Mouse (Mus musculus) gastrocnemius, adult 2 months (tissue): Measurements from ENCODE around the gene C1qtnf1. TPM values are rescaled to one million over a fixed set of nuclear protein-coding genes. Genes with fewer than 3 reads are reported as not detected.

ENCODE experiments used
- DNase-seq: peaks from one replicate; pipeline ENCODE4 v3.0.0; 2022
- H3K27ac ChIP-seq: fragments of 200-600 bp; 2 replicates; pipeline ENCODE4 v1.8.1; 2022; ENCODE audit warnings: mild to moderate bottlenecking
- H3K4me3 ChIP-seq: fragments of 200-600 bp; 2 replicates; pipeline ENCODE4 v1.8.1; 2022; ENCODE audit warnings: mild to moderate bottlenecking, moderate library complexity
- CTCF ChIP-seq: fragments of 200-600 bp; IDR thresholded peaks from 2 replicates; pipeline ENCODE4 v1.8.1; 2022; ENCODE audit warnings: antibody characterized with exemption, mild to moderate bottlenecking, moderate library complexity
- intact Hi-C: fragments of 180-260 bp; cut with DNase I; formaldehyde crosslinking; loops from one replicate; pipeline ENCODE4 v1.15.1; 2025
- total RNA-seq, 2 experiments: library from RNA; stranded (reverse); gene quantifications; 2 replicates each; pipeline ENCODE4 v1.2.3; 2021

Gene C1qtnf1
- total RNA-seq, 2 experiments from 2014 or later, result 7.9 to 12.6 TPM

DNA sequence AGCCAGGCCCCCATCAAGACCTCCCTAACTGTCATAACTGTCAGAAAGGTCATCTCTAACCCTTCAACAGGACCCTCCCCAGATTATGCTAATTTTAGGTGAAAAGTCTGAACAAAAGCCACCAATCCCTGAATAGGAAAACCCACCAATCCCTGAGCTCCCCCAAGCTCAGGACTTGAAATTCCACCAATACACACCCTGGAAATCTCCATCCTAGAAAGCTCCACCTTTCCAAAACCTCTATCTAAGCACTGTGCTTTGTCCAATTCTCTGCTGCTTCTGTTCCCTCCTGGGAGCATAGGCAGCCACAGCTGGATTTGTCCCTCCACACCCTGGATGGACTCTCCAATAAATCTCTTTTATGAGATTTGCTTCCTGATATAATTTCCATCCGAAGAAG, 45.2 kb downstream of the C1qtnf1 start:
- TF ChIP-seq CTCF, result no peak

DNA sequence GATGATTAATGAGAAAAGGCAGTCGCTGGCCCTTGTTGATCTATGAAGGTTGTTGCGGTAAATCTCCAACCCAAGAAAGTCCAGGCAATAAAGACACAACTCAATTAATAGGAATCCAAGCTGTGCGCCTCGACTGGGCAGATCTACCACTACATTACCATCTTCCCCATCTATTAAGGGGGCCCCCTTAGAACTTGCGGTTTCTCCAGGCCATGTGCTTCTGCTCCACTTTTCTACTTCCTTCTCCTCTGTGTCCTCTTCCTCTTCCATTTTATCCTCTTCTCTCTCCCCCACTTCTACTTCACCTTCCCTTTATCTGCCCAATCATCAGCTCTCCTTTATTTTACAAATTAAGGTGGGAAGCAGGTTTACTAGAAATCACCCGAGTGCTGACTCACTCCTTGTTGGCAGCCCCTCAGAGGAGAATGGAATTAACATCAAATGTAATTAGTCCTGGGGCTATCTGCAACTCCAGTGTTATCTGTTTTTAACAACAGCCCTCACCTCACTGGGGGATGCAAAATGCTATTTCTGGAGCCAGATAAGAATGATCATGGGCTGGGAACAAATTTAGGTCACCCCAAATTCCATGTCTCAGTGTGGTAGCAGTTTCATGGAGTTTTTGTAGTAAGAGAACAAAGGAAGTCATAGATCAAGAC, 46.0 kb downstream of the C1qtnf1 start:
- DNase-seq, result no peak
- intact Hi-C loops, result no loop called here
- H3K27ac ChIP-seq, result no peak overlapping the region
- no peak overlapping the region for H3K4me3 ChIP-seq
- TF ChIP-seq CTCF, result no peak

More for the DNA sequence above, 45.2 kb downstream of the C1qtnf1 start:
- intact Hi-C loops, result no loop called here
- Histone ChIP-seq H3K27ac (peak overlapping the region; percentile 6; the same call in 1 of the 2 replicates), H3K4me3 (no peak overlapping the region)
- no peak for DNase-seq

GRCm38 (mm10) chr11:118475496-118476083, 47.6 kb downstream of the C1qtnf1 start:
- no peak overlapping the region for H3K27ac ChIP-seq
- intact Hi-C loops, result no loop called here
- DNase-seq, result no peak
- no peak overlapping the region for H3K4me3 ChIP-seq
- no peak for TF ChIP-seq CTCF

- peak; percentile 99 for DNase-seq
- peak within 1 kb of the TSS; percentile 90 for H3K27ac ChIP-seq
- H3K4me3 ChIP-seq, result peak within 1 kb of the TSS; percentile 98
- TF ChIP-seq CTCF, result no peak
- intact Hi-C loops, result no loop called here
These were observed 48.7 kb downstream of the C1qtnf1 start, which contains the start of gene Engase for GRCm38 (mm10) chr11:118476396-118477373. Engase (plus strand) TSS chr11:118476829.

GRCm38 (mm10) chr11:118479776-118480175, 51.8 kb downstream of the C1qtnf1 start:
- no peak for DNase-seq
- intact Hi-C loops, result no loop called here
- Histone ChIP-seq H3K4me3 (peak overlapping the region; percentile 34), H3K27ac (peak overlapping the region; percentile 46; the same call in 1 of the 2 replicates)
- TF ChIP-seq CTCF, result no peak

GRCm38 (mm10) chr11:118481231-118481630, 53.2 kb downstream of the C1qtnf1 start:
- no peak for TF ChIP-seq CTCF
- H3K4me3 ChIP-seq, result no peak overlapping the region
- no peak overlapping the region for H3K27ac ChIP-seq
- intact Hi-C loops, result no loop called here
- DNase-seq, result no peak

DNA sequence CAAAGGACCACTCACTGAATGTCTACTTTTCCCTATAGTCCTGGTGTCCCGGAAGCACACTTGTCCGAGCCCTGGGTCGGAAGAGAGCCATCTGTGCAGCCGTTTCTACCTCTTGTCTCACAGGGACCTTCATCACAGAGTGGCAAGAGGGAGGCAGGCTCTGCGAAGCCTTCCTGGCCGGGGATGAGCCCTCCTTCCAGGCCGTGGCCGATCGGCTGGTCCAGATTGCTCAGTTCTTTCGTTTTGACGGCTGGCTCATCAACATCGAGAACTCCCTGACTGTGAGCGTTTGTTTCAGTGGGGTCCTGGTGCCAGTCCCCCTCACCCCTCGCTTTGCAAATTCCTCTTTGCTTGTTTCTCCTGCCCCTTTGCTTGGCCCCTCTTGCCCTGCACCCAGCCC, 53.7 kb downstream of the C1qtnf1 start:
- no peak for DNase-seq
- no peak for TF ChIP-seq CTCF
- no peak overlapping the region for H3K4me3 ChIP-seq
- H3K27ac ChIP-seq, result no peak overlapping the region
- intact Hi-C loops, result no loop called here

GRCm38 (mm10) chr11:118484169-118484568, 56.2 kb downstream of the C1qtnf1 start:
- H3K4me3 ChIP-seq, result no peak overlapping the region
- no peak for DNase-seq
- no peak for TF ChIP-seq CTCF
- intact Hi-C loops, result no loop called here
- H3K27ac ChIP-seq, result no peak overlapping the region

- no peak for TF ChIP-seq CTCF
- intact Hi-C loops, result no loop called here
- no peak for DNase-seq
- Histone ChIP-seq H3K4me3 (no peak overlapping the region), H3K27ac (no peak overlapping the region)
These were observed 57.3 kb downstream of the C1qtnf1 start for GRCm38 (mm10) chr11:118485338-118485737.

DNA sequence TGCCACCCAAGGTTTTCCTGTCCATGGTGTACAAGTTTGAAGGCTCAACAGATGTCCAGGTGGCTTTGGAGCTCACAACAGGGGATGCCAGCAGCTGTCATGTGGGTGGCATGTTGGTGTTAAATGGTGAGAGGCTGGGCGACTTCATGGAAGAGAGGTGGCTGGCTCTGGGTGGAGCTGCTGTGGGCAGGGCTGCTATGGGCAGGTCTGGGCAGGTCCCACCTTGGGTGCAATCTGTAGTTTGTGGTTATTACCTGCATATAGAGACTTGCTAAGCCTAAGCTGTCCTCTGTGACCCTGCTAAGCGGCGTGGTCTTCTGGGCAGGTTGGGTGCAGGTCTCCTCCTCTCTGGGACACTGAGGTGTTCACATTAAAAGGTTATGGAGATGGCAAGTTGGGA, 57.8 kb downstream of the C1qtnf1 start:
- Histone ChIP-seq H3K27ac (no peak overlapping the region), H3K4me3 (no peak overlapping the region)
- DNase-seq, result no peak
- intact Hi-C loops, result no loop called here
- no peak for TF ChIP-seq CTCF

GRCm38 (mm10) chr11:118486281-118486680, 58.3 kb downstream of the C1qtnf1 start:
- no peak for DNase-seq
- no peak overlapping the region for H3K27ac ChIP-seq
- H3K4me3 ChIP-seq, result no peak overlapping the region
- no peak for TF ChIP-seq CTCF
- intact Hi-C loops, result no loop called here

DNA sequence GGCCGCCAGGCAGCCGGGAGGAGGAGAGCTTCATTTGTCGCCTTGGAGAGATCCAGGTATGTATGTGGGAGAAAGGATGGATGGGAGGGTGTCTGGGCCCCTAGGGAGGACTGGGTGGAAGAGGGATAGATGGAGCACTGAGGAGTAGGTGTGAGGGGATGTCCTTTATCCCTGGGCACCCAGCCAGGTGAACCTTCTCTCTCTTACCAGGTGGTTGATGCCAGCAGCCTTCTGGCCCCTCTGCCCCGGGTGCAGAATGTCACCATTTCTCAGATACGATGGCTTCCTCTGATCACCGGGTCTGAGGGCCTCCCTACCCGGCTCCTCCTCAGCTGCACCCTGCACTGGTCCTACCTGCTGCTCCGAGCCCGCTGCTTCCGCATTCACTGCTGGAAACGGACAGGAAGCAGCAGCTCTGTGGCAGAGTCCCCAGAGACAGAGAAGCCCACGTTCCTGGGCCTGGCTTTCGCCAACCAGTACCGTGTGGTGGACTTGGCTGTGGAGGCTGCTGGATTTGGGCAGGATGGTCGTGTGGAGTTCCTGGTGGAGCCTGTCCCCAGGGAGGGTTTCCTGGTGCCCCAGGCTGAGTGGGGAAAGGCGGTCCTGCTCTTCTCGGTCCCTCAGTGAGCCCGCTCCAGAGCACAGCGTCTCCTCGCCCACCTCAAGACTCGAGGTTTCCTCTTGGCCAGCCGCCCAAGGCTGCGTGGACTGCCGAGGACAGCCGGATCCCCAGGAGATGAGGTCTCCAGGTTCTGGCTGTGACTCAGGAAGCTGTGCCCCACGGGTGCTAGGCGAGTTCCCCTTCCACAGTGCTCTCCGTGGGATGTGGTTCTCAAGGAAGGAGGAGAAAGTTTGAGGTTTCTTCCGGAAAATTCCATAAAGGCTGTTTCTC, 59.1 kb downstream of the C1qtnf1 start:
- intact Hi-C loops, result no loop called here
- Histone ChIP-seq H3K27ac (peak overlapping the region; percentile 13; the same call in 1 of the 2 replicates), H3K4me3 (peak overlapping the region; percentile 38)
- DNase-seq, result peak; percentile 19
- no peak for TF ChIP-seq CTCF
